13 mouse cellular contexts compared by ENCODE assay signal in genomic region chr15:102262582-102262981, GRCm38 (mm10). TPM values are rescaled to one million over a fixed set of nuclear protein-coding genes. Genes with fewer than 3 reads are reported as not detected.
DNase-seq lines count a peak whose midpoint lies in the region; ATAC-seq and TF ChIP-seq lines count a peak whose summit lies in the region.
"Had no signal": no experiment of that assay in that cellular context is flagged by ENCODE, and none has a peak within 500 bp of the region (broad histone marks: within the 10 kb centered on the region; RNA-seq: fewer than 3 reads in every experiment).

No protein-coding gene starts in this region.

- TF ChIP-seq POLR2A in limb, embryonic 14.5 days (IDR thresholded peaks at IDR 0.05; ENCODE audit: borderline replicate concordance, extremely low read depth, insufficient read depth, insufficient read length): no peak

- H3K4me3 ChIP-seq in embryonic facial prominence, embryonic 12.5 days: no peak overlapping the region
- H3K4me3 ChIP-seq in limb, embryonic 14.5 days (replicated peaks; ENCODE audit: low read length): no peak overlapping the region
- no peak overlapping the region for H3K4me3 ChIP-seq in intestine, embryonic 16.5 days (ENCODE audit: low read length)
- H3K4me3 ChIP-seq: hindbrain, embryonic 12.5 days; liver, embryonic 15.5 days had no signal

- no peak overlapping the region for H3K9ac ChIP-seq in embryonic facial prominence, embryonic 12.5 days
- H3K9ac ChIP-seq in limb, embryonic 14.5 days (ENCODE audit: low read depth, low read length, severe bottlenecking): 0 out of 2 replicates have a peak overlapping the region, but pooled peaks have one; percentile 9
- H3K9ac ChIP-seq in intestine, embryonic 16.5 days (ENCODE audit: low read depth, low read length): no peak overlapping the region
- H3K9ac ChIP-seq: hindbrain, embryonic 12.5 days; liver, embryonic 15.5 days had no signal

- H3K27me3 ChIP-seq in embryonic facial prominence, embryonic 12.5 days: no peaks in the 10 kb centered on the region
- no peaks in the 10 kb centered on the region for H3K27me3 ChIP-seq in limb, embryonic 14.5 days (ENCODE audit: control insufficient read depth, insufficient read depth, low read length)
- no peaks in the 10 kb centered on the region; the same call in 1 of the 2 replicates for H3K27me3 ChIP-seq in intestine, embryonic 16.5 days (replicated peaks; ENCODE audit: control insufficient read depth, insufficient read depth, low read length)

- ATAC-seq in embryonic facial prominence, embryonic 12.5 days (ENCODE audit: insufficient number of reproducible peaks, insufficient read depth, low FRiP score, low TSS enrichment): peak; percentile 61; the same call in 1 of the 2 replicates
- no peak for ATAC-seq in limb, embryonic 14.5 days (ENCODE audit: low FRiP score, low read depth)
- ATAC-seq in intestine, embryonic 16.5 days: no peak

- intact Hi-C loops in gastrocnemius, postnatal 36 days (cut with DNase I): no loop called here

- peaks cover 36% of the 10 kb centered on the region for H3K4me1 ChIP-seq in embryonic facial prominence, embryonic 12.5 days
- H3K4me1 ChIP-seq in limb, embryonic 14.5 days (ENCODE audit: control insufficient read depth, insufficient read depth, low read length): peaks cover 38% of the 10 kb centered on the region
- H3K4me1 ChIP-seq in intestine, embryonic 16.5 days (ENCODE audit: control insufficient read depth, insufficient read depth, low read length): peaks cover 12% of the 10 kb centered on the region

- no peaks in the 10 kb centered on the region for H3K9me3 ChIP-seq in embryonic facial prominence, embryonic 12.5 days
- H3K9me3 ChIP-seq in limb, embryonic 14.5 days (ENCODE audit: control insufficient read depth, low read length): no peaks in the 10 kb centered on the region
- no peaks in the 10 kb centered on the region for H3K9me3 ChIP-seq in intestine, embryonic 16.5 days (ENCODE audit: control insufficient read depth, low read length)
- H3K9me3 ChIP-seq: G1E; hindbrain, embryonic 12.5 days; liver, embryonic 15.5 days had no signal

- peak overlapping the region; percentile 48 for H3K27ac ChIP-seq in embryonic facial prominence, embryonic 12.5 days
- H3K27ac ChIP-seq in limb, embryonic 14.5 days (replicated peaks; ENCODE audit: low read depth, low read length): no peak overlapping the region
- no peak overlapping the region for H3K27ac ChIP-seq in intestine, embryonic 16.5 days (ENCODE audit: low read length)
- H3K27ac ChIP-seq: hindbrain, embryonic 12.5 days; liver, embryonic 15.5 days; macrophage had no signal

- peak; percentile 82 for DNase-seq in testis, postnatal 14 days (ENCODE audit: low spot score)
- DNase-seq in testis, postnatal 10 days (ENCODE audit: low spot score): no peak
- DNase-seq in limb, embryonic 14.5 days (ENCODE audit: low spot score): no peak
- DNase-seq in kidney, adult 18-20 months: no peak
- no peak for DNase-seq in gastrocnemius, postnatal 36 days
- DNase-seq: gastrocnemius, postnatal 10 days; kidney, adult 8-10 months had no signal

- WGBS in embryonic facial prominence, embryonic 12.5 days: 37% methylated on average over 7 of the region's 7 CpGs
- WGBS in limb, embryonic 14.5 days: 49% methylated on average over 7 of the region's 7 CpGs
- 45% methylated on average over 7 of the region's 7 CpGs for WGBS in intestine, embryonic 16.5 days

- no peak overlapping the region for H3K4me2 ChIP-seq in embryonic facial prominence, embryonic 12.5 days (replicated peaks)
- no peak overlapping the region for H3K4me2 ChIP-seq in limb, embryonic 14.5 days (replicated peaks; ENCODE audit: low read depth, low read length, severe bottlenecking)
- H3K4me2 ChIP-seq in intestine, embryonic 16.5 days (ENCODE audit: low read depth, low read length): no peak overlapping the region
- H3K4me2 ChIP-seq: hindbrain, embryonic 12.5 days; liver, embryonic 15.5 days had no signal

- no peaks in the 10 kb centered on the region for H3K36me3 ChIP-seq in embryonic facial prominence, embryonic 12.5 days
- no peaks in the 10 kb centered on the region for H3K36me3 ChIP-seq in limb, embryonic 14.5 days (ENCODE audit: control insufficient read depth, insufficient read depth, low read length)
- no peaks in the 10 kb centered on the region for H3K36me3 ChIP-seq in intestine, embryonic 16.5 days (ENCODE audit: control insufficient read depth, insufficient read depth, low read length)
- H3K36me3 ChIP-seq: G1E; hindbrain, embryonic 12.5 days; liver, embryonic 15.5 days had no signal

RNA-seq across cellular contexts. Expression of gene Rarg, which starts 5.3 kb away (rescaled TPM):
- polyA plus RNA-seq in embryonic facial prominence, embryonic 12.5 days (2016; fragmentation: Nextera tagmentation; extraction: Ambion mirVana): 121 and 123 TPM in 2 replicates
- polyA plus RNA-seq in limb, embryonic 14.5 days (2012; rRNA removed): 135 and 175 TPM in 2 replicates
- 115 and 140 TPM in 2 replicates for polyA plus RNA-seq in limb, embryonic 14.5 days (2014; fragmentation: Nextera tagmentation; extraction: Ambion mirVana)
- 13.6 and 14.7 TPM in 2 replicates for polyA plus RNA-seq in intestine, embryonic 16.5 days (2015; fragmentation: Nextera tagmentation; extraction: Ambion mirVana)
- total RNA-seq in gastrocnemius, postnatal 36 days (2021): 1 to 10 TPM; 9.3 to 9.9 TPM

RNA-seq across cellular contexts. Expression of gene Gm9918, which starts 7.8 kb away (rescaled TPM):
- 0.99 and 1.1 TPM in 2 replicates for polyA plus RNA-seq in embryonic facial prominence, embryonic 12.5 days (2016; fragmentation: Nextera tagmentation; extraction: Ambion mirVana)
- 3.1 and 3.8 TPM in 2 replicates for polyA plus RNA-seq in limb, embryonic 14.5 days (2012; rRNA removed)
- polyA plus RNA-seq in limb, embryonic 14.5 days (2014; fragmentation: Nextera tagmentation; extraction: Ambion mirVana): 0.93 and 1.0 TPM in 2 replicates
- 0.13 TPM in 1 of 2 replicates, not detected in the other for polyA plus RNA-seq in intestine, embryonic 16.5 days (2015; fragmentation: Nextera tagmentation; extraction: Ambion mirVana)
- total RNA-seq in gastrocnemius, postnatal 36 days (2021): not detected
- total RNA-seq: gastrocnemius, postnatal 10 days had no signal
- polyA plus RNA-seq: G1E; liver, embryonic 15.5 days; macrophage had no signal

RNA-seq across cellular contexts. Expression of gene Mfsd5, which starts 16.7 kb away (rescaled TPM):
- polyA plus RNA-seq in embryonic facial prominence, embryonic 12.5 days (2016; fragmentation: Nextera tagmentation; extraction: Ambion mirVana): 57.9 and 60.1 TPM in 2 replicates
- polyA plus RNA-seq in limb, embryonic 14.5 days (2012; rRNA removed): 55.6 and 76.8 TPM in 2 replicates
- 77.7 and 82.1 TPM in 2 replicates for polyA plus RNA-seq in limb, embryonic 14.5 days (2014; fragmentation: Nextera tagmentation; extraction: Ambion mirVana)
- 74.2 and 77.6 TPM in 2 replicates for polyA plus RNA-seq in intestine, embryonic 16.5 days (2015; fragmentation: Nextera tagmentation; extraction: Ambion mirVana)
- total RNA-seq in gastrocnemius, postnatal 36 days (2021): 10 to 100 TPM; 12.8 to 13.4 TPM

RNA-seq across cellular contexts. Expression of gene Itgb7, which starts 30.8 kb away (rescaled TPM):
- 1.9 and 2.6 TPM in 2 replicates for polyA plus RNA-seq in embryonic facial prominence, embryonic 12.5 days (2016; fragmentation: Nextera tagmentation; extraction: Ambion mirVana)
- polyA plus RNA-seq in limb, embryonic 14.5 days (2012; rRNA removed): 2.7 and 3.0 TPM in 2 replicates
- 4.2 and 6.5 TPM in 2 replicates for polyA plus RNA-seq in limb, embryonic 14.5 days (2014; fragmentation: Nextera tagmentation; extraction: Ambion mirVana)
- 9.5 and 10.3 TPM in 2 replicates for polyA plus RNA-seq in intestine, embryonic 16.5 days (2015; fragmentation: Nextera tagmentation; extraction: Ambion mirVana)
- total RNA-seq in gastrocnemius, postnatal 36 days (2021): 1 to 10 TPM in 1 of 2 experiments, under 1 TPM in 1; 0.69 to 1.3 TPM

RNA-seq across cellular contexts. Expression of gene Espl1, which starts 33.5 kb away (rescaled TPM):
- 36.1 and 37.1 TPM in 2 replicates for polyA plus RNA-seq in embryonic facial prominence, embryonic 12.5 days (2016; fragmentation: Nextera tagmentation; extraction: Ambion mirVana)
- polyA plus RNA-seq in limb, embryonic 14.5 days (2012; rRNA removed): 37.2 and 40.0 TPM in 2 replicates
- polyA plus RNA-seq in limb, embryonic 14.5 days (2014; fragmentation: Nextera tagmentation; extraction: Ambion mirVana): 27.2 and 27.3 TPM in 2 replicates
- polyA plus RNA-seq in intestine, embryonic 16.5 days (2015; fragmentation: Nextera tagmentation; extraction: Ambion mirVana): 18.0 and 21.1 TPM in 2 replicates
- under 1 TPM; 0.74 to 0.87 TPM for total RNA-seq in gastrocnemius, postnatal 36 days (2021)
